Mouse (Mus musculus): ENCODE results near the gene Asb15.

The Asb15 gene

DNA sequence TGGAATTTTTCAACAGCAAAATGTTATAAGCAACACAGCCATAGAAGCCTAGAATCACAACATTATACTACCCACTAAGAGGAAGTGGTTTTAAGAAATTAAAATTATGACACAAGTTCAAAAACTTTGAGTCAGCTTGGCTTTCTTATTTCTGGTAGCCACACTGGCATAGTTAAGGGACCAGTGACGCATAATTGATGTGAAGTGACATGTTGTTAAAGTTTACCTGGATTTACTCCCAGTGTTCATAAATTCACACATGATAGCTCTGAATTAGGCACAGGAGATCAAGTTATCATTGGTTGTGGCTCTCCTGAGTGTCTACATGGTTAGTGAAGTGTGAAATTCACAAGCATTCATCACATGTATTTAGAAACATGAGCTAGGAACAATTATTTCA, 36.9 kb downstream of the Asb15 start:
- DNase-seq (ENCODE audit: low read depth, low spot score) = no peak

DNA sequence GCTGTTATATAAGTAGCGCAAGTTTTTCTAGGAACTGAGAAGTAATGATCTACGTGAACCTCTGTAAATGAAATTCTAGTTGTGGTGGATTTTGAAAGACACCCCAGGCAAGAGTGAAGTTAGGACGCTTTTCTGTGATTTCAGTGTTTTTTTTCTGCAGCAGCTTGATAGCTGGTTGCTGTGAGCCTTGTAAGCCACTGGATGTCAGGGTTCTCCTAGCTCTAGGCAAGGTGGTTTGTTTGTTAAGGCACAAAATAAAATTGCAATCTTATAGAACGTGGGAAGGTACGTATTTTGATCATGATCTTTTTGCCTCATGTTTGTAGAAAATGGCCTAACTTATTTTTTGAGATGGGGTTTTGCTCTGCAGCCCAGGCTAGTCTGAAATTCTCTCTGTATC, 41.0 kb downstream of the Asb15 start:
- no peak for DNase-seq (ENCODE audit: low read depth, low spot score)

DNA sequence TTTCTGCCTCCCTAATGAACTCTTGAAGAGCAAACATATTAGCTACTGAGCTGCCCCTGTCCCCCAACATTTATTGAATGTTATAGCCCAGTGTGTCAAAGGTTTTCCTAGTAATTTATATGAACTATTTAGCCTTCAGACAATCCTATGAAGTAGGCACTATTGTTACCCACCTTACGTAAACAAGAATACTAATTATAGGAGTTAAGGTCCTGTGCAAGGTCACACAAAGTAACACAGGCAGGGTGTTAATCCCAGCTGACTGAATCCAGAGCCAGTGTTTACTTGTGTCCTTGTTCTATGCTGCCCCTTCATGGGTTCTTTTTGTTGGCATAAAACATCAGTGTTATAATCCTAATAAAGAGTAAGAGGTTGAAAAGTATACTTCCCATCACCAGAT, 41.8 kb downstream of the Asb15 start:
- no peak for DNase-seq (ENCODE audit: low read depth, low spot score)

DNA sequence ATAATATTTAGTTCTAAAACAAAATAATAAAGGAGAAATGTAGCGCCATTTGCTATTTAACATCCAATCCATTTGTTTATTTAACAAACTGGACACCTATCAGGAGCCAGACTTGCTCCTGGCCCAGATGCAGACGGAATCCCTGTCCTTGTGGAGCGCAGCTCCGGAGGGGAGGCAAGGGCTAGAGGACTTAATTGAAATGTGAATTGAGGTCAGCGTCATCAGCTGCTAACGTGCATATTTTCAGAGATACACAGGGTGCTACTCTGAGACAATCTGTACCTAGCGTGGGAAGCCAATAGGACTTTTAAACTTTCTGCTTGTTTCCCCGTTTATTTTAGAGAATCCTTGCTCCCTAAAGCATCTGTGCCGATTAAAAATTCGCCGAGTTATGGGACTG, 42.3 kb downstream of the Asb15 start:
- no peak for DNase-seq (ENCODE audit: low read depth, low spot score)

DNA sequence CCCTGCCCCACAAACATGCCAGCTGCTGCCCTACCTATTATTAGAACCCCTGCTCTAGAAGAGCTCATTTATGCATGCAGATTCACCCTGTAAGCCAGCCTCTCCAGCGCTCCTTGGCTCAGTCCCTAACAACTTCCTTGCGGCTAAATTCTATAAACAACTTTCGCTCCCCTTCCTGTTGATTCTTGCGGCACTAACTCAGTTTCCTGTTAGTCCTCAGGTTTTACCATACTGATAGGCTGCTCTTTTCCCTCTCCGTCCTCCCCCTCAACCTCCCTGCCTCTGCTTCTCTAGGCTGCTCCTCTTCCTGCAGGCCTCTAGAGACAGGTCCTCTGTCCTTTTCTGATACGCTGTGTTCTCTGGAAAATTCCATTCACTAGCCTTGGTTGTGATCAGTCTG, 43.2 kb downstream of the Asb15 start:
- no peak for DNase-seq (ENCODE audit: low read depth, low spot score)

DNA sequence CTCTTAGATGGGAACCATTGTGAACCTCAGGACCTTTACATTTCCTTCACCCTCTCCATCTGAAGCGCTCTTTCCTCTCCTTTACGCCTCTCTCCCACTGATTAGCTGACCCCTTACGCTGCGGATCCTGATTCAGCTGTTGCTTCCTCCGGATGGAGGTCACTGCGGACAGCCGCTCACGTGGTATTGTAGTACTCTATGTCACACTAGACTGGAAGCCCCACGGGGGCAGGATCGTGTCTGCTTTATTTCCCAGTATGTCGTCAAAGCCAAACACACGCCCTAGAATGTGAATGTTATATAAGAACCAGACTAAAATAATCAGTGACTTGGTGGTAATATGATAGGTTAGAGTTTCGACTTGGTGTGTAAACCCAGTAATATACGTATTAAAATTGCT, 44.5 kb downstream of the Asb15 start:
- DNase-seq (ENCODE audit: low read depth, low spot score) = no peak

DNA sequence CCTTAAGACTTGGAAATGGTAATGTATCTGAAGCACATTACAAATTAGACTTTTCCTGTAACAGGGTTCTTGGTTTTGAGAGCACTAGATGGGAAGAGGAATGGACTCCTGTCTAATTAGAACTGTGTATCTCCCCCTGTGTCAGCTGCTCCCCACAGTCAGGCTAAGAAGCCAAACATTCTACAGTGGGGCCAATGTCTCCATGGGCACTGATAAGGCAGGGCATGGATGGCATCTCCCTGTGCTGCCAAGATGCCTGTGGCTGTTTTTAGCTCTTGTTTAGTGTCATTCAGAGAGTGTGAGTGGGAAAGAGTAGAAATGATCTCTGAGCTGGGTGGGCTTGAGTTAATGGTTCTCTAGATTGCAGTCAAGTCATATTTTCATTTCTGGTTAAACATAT, 45.4 kb downstream of the Asb15 start:
- DNase-seq (ENCODE audit: low read depth, low spot score) = no peak

DNA sequence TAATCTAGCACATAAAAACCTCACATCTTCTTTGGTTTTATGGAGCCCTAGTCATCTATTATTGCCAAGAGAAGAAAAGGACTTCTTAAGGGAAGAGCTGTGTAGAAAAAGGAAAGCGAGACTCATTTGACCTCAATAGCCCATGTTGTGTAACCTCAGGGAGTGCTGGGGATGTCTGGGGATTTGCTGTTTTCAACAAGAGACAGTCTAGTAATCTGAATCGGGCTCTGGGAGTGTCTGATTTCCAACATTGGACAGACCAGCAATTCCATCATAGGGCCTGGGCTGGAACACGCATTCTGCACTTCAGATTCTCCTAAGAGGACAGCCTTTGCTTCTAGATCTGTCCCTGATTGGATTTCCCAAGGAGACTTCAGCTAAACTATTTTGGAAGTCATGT, 55.5 kb downstream of the Asb15 start:
- no peak for DNase-seq (ENCODE audit: low read depth, low spot score)

DNA sequence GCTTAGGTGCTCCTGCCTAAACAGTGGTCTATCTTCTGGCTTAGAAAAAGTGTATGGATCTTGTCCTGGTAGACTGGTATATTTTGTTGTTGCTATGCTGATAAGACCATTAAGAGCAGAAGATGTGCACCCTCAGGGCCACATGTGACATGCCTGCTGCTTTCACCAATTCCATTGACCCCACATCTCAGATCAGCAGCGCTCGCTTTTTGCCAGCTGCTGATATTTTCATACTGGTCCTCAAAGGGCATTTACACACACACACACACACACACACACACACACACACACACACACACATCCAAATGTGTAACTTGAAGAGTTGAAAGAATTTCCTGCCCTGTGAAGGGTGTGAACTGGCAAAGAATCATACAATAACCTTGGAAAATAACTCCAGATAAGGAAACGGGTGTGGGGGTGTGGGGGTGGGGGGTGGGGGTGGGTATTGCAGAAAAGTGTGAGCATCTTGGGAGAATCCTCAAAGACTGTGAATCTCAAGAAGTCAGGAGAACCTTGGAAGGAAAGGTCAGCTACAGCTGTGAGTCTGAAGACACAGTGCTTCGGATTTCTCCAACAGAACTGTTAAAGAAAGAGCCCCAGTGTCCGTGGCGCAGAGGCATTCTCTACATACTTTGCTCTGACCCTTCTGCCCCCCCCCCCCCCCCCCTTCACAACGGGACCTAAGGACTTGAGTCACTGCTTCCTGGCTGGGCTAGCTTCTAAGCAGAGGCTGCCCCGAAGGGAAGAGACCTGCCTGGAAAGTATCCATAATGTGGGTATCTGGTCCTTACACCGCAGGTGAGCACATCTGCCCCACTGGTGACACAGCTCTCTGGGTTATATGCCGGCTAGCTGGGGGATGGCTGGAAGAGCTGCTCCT, 57.7 kb downstream of the Asb15 start:
- no peak for DNase-seq (ENCODE audit: low read depth, low spot score)

DNA sequence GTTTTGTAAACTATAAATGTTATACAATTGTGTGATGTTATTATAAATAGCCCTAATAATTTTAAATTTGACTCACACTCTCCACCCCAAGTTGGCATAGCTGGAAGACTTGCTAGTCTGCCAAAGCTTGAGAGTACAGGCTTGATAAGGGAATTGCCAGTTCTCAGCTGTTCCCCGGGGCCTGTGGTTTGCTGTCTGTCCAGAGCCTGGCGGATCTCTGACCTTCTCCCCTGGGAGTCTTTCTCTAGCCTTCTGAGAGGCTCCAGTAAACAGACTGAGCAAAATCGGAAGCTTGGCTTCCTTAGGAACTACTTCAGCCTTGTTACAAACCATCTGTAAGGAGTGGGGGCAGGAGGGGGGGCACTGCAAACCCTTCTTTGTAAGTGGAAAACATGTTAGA, 58.9 kb downstream of the Asb15 start:
- DNase-seq (ENCODE audit: low read depth, low spot score) = no peak

DNA sequence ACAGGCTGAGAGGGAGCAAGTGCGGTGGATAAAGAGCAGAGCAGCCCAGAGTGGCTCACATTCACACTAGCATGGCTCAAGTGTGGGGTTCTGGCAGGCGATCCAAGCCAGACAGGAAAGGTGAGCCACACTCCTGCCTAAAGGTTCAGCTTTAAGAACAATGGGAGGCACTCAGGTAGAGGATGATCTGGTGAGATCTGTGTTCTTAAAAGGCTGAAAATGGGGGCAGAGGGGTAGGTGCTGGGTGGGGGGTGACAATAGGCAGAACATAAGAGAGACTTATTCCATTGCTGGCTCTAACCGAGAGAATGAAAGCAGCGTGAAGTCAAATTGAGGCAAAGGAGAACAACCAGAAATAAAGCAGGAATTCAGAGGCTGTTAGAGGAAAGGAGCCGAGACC, 62.3 kb downstream of the Asb15 start:
- DNase-seq (ENCODE audit: low read depth, low spot score) = no peak

DNA sequence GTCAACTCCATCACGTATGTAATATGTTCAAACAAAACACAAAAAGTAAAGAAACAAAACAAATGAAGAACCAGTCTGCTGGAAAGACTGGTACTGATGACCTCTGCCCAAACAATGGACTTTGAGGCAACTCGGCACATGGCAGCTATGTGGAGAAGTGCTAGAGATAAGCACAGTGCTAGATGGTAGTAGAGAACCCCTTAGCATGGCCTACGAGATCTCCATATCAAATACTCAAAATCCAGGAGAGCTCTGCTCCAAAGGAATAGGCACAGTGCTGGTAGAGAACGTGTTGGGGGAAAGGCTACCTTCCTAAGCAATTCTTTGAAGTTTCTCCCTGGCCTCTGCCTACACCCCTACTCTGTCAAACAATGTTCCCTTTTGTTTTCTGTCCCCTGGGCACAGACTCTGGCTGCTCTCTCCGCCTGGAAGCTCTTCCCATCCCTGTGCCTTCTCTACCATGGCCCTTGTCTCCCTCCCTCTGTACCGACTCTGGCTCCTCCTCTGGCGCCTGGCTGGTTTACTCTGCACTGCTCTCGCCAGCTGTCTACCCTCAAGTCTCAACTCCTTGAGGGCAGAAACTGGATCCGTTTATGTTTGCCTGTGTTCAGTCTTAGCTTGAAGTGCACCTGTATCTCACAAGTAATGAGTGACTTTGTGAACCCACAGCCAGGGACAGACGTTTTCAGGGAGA, 63.7 kb downstream of the Asb15 start:
- no peak for DNase-seq (ENCODE audit: low read depth, low spot score)

DNA sequence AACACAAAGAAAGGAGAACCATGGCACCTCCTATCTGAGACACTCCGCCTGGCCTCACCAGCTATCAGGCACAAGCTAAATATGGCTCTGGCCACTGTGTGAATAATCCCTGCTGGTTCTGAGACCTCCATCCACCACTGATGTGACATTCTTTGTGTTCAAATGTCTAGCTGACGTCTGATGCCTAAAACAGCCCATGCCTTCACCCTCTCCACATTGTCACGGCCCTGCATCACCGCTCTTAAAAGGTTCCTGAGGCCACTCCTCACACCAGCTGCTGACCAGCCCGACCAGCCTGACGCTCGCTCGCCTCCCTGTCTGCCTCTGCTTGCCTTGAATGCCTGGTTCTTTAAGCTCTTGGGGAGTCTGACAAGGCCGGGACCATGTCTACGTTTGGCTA, 69.6 kb downstream of the Asb15 start, which contains the start of gene Lmod2:
Gene Lmod2 (plus strand): TSS at position 263 of the 400 bp plus-strand sequence.
- DNase-seq (ENCODE audit: low read depth, low spot score) = no peak

DNA sequence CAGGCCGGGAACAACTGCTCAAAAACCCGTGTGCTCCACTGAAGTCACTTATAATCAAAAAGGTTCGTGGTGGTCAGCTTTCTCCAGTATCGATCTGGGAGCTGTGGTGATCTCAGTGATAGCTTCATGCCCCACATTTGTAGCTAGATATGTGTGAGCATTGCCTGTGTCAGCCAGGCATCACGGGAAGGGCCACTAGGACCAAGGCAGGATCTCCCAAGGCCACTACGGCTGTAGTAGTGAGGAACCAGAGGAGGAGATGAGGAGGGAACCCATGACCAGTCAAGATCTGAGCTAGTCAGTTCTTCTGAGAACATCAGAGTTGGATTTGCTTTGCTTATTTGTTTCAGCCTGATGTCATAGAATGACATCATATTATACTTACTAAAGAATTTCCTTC, 71.2 kb downstream of the Asb15 start:
- DNase-seq (ENCODE audit: low read depth, low spot score) = no peak

DNA sequence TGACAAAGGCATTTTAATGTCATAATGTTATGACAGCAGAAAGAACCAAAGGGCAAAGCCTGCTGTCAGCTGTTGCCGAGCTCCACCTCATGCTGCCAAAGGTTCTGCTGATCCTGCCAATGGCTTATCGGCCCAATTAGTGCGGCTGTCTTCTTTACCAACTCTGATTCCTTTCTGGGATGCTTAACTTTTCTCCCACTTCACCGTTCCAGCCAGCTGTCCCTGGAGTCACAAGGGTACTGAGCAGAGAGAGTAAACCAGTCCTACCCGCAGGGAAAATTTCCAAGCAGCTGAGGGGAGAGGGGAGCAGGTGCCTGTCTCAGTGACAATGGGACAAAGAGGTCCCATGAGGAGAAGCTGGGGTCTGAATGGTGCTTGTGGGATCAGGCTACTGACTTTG, 71.7 kb downstream of the Asb15 start:
- no peak for DNase-seq (ENCODE audit: low read depth, low spot score)

DNA sequence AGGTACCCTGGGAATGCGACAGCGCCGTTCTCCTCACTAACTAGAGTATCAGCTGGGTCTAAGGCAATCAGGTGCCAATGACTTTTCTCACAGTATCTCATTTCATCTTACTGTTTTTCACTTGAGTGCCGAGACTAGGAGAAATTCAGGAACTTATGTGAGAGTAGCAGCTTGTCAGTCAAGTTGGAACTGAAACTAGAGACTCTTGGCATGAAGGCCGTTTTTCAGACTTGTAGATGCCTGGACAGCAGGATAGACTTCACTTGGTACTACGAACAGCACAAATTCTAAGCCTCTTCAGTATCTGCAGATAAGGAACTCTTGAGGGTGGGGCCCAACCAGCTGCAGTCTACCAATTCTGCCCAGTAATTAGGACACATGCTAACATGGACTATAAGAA, 72.2 kb downstream of the Asb15 start:
- no peak for DNase-seq (ENCODE audit: low read depth, low spot score)

DNA sequence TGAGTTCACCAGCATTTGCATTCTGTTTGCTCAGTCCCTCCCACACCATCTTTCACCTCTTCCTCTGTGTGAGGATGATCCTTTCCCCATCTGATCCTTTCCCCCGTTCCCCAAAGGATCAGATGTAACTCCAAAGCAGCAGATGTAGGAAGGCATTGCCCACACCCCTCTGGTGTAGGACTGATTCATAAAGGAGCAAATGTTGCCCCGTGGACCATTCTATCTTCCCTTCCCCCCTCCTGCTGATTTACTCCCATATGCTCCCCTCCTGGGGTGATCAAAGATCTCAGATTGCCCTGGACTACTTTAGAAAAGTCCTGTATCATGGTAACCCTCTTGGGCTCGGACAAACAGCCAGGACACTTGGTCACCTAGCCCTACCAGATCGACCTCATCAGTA, 72.8 kb downstream of the Asb15 start:
- no peak for DNase-seq (ENCODE audit: low read depth, low spot score)

DNA sequence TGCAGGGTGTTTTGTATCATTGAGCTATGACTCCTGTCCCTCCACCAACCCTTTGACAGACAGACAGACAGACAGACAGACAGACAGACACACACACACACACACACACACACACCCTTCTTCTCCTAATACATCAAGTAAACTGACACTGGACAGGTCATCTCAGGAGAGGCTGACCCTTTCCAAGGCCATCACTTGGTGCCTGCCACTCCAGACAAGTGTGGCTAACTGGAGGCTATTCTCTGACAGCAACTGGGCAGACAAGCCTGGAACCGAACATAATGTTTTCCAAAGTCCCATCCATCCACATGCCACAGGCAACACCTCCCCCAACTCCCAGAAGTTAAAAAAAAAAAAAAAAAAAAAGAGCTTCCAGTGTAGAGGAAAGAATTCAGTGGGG, 73.7 kb downstream of the Asb15 start:
- DNase-seq (ENCODE audit: low read depth, low spot score) = no peak

DNA sequence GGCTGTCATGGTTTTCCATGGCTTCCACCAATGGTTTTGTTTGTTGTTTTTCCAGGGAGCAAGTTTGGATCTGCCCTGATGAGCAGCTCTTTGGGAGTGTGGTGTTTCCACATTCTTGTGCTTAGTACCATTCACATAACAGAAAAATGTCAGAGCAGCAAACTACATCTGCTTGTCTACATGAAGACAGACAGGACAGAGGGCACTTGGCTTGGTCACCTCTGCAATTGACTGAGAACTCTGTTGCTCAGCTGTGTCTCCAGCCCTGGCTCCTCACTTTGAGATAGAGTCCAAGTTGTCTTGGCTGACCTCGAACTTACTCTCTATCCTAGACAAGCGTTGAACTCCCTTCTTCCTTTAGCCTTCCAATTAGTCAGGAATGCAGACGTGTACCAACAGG, 74.4 kb downstream of the Asb15 start:
- no peak for DNase-seq (ENCODE audit: low read depth, low spot score)

DNA sequence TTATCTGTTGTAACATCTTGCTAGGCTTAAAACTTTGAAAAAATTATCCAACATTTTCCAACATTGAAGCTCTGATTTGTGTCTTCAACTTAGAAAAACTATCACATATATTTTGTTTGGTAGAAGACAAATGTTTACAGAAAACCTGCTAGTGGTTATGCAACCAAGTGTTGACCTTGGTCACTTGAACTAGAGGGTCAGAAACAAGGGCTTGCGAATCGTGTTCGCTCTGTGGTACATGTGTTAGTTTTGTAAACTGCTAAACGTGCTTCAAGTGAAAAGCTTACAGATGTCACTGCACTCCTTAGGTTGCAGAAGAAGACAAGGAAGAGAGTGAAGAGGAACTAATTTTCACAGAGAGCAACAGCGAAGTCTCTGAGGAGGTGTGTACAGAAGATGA, 75.0 kb downstream of the Asb15 start:
- DNase-seq (ENCODE audit: low read depth, low spot score) = no peak

DNA sequence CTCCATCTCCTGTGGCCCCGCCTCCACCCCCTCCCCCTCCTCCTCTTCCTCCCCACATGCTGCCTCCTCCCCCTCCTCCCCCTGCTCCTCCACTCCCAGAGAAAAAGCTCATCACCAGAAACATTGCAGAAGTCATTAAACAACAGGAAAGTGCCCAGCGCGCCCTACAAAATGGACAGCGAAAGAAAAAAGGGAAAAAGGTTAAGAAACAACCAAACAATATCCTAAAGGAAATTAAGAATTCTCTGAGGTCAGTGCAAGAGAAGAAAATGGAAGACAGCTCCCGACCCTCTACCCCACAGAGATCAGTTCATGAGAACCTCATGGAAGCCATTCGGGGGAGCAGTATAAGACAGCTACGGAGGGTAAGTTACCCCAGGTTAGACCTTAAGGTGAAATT, 76.3 kb downstream of the Asb15 start:
- no peak for DNase-seq (ENCODE audit: low read depth, low spot score)

DNA sequence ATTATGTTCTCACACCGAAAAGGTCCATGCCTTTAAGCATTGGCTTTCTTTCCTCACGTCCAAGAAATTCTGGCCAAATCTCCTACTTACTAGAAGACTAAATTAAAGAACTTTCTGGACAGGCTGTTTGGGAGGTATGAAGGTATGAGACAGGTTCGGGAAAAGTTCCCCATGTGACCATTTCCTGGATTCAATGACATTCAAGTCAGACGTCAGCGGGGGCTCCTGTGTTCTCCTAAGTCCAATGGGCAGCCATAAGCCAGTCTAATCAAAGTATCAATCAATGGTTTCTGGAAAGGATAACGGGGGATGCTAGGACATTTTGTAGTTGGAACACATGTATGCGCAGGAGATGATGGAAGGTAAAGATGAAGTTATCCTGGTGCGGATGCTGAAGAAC, 77.7 kb downstream of the Asb15 start:
- no peak for DNase-seq (ENCODE audit: low read depth, low spot score)

DNA sequence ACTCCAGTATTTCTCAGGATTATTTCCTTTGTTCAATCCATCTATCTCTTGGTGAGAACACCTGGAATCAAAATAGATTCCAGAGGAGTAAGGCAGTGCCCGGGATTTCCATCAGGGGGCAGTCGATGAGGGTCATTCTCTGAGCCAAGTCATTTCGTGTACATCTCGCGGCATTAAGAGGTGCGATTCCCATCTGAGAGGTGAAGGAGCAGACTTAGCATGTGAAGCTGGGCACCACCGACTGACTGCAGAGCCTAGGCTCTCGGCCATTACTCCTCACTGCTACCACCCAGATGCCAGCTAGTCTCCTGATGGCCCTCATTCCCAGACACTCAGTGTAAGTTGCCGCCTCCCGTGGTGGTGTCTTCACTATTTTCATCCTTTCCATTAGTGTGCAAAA, 78.6 kb downstream of the Asb15 start:
- DNase-seq (ENCODE audit: low read depth, low spot score) = peak; percentile 26
